Mouse (Mus musculus): Measurements from ENCODE around the gene Tmem100.

- TF ChIP-seq GATA1 (IDR thresholded peaks at IDR 0.05; ENCODE audit: borderline replicate concordance, low read length) (no peak), FLI1 (IDR thresholded peaks at IDR 0.05; ENCODE audit: low read length) (no peak)
These were observed 23.7 kb downstream of the Tmem100 start for GRCm38 (mm10) chr11:90053820-90054219.
